Mouse (Mus musculus) ZHBTc4 (cell line): ENCODE results near the gene Dnajb3.

ENCODE experiments used
- DNase-seq: peaks from one replicate; pipeline ENCODE4 v3.0.0-alpha.2; 2011; ENCODE audit warnings: low read depth, low spot score

The Dnajb3 gene

GRCm38 (mm10) chr1:88205294-88205922 lies at the start of gene Dnajb3:
Gene Dnajb3 (minus strand): TSS chr1:88205782.
- DNase-seq: peak; percentile 84

GRCm38 (mm10) chr1:88254793-88255465 lies 49.3 kb upstream of the Dnajb3 start:
- no peak for DNase-seq

- DNase-seq: no peak
These were observed 48.0 kb upstream of the Dnajb3 start for GRCm38 (mm10) chr1:88253540-88253939.

- no peak for DNase-seq
These were observed 47.5 kb upstream of the Dnajb3 start for GRCm38 (mm10) chr1:88253106-88253505.

GRCm38 (mm10) chr1:88250023-88250422 lies 44.4 kb upstream of the Dnajb3 start:
- no peak for DNase-seq

- no peak for DNase-seq
These were observed 44.0 kb upstream of the Dnajb3 start for GRCm38 (mm10) chr1:88249596-88249995.

GRCm38 (mm10) chr1:88248658-88249057 lies 43.1 kb upstream of the Dnajb3 start:
- no peak for DNase-seq

- DNase-seq: no peak
These were observed 42.1 kb upstream of the Dnajb3 start for GRCm38 (mm10) chr1:88247660-88248059.

GRCm38 (mm10) chr1:88246386-88246785 lies 40.8 kb upstream of the Dnajb3 start:
- DNase-seq: no peak

GRCm38 (mm10) chr1:88245881-88246280 lies 40.3 kb upstream of the Dnajb3 start:
- DNase-seq: no peak

- no peak for DNase-seq
These were observed 38.3 kb upstream of the Dnajb3 start for GRCm38 (mm10) chr1:88243861-88244260.

GRCm38 (mm10) chr1:88240579-88240978 lies 35.0 kb upstream of the Dnajb3 start:
- no peak for DNase-seq

GRCm38 (mm10) chr1:88240072-88240471 lies 34.5 kb upstream of the Dnajb3 start:
- DNase-seq: no peak

- no peak for DNase-seq
These were observed 33.2 kb upstream of the Dnajb3 start for GRCm38 (mm10) chr1:88238771-88239170.

GRCm38 (mm10) chr1:88237311-88237710 lies 31.7 kb upstream of the Dnajb3 start:
- DNase-seq: no peak

GRCm38 (mm10) chr1:88235894-88236415 lies 30.4 kb upstream of the Dnajb3 start:
- DNase-seq: no peak

- DNase-seq: no peak
These were observed 29.7 kb upstream of the Dnajb3 start for GRCm38 (mm10) chr1:88235046-88235893.

- DNase-seq: no peak
These were observed 29.1 kb upstream of the Dnajb3 start for GRCm38 (mm10) chr1:88234646-88235045.

- DNase-seq: no peak
These were observed 28.6 kb upstream of the Dnajb3 start for GRCm38 (mm10) chr1:88234248-88234610.

- no peak for DNase-seq
These were observed 28.1 kb upstream of the Dnajb3 start for GRCm38 (mm10) chr1:88233421-88234247.

GRCm38 (mm10) chr1:88232664-88233380 lies 27.2 kb upstream of the Dnajb3 start:
- no peak for DNase-seq
